Mouse (Mus musculus): ENCODE data around the gene Ifnb1. TPM values are rescaled to one million over a fixed set of nuclear protein-coding genes. Genes with fewer than 3 reads are reported as not detected.
A peak's percentile ranks its signal among the peaks of the same experiment; 100 is the strongest.

The Ifnb1 gene
- polyA plus RNA-seq, 1 experiment from 2014 or later: not detected

GRCm38 (mm10) chr4:88478177-88478808 lies 44.3 kb downstream of the Ifnb1 start:
- H3K36me3 ChIP-seq (ENCODE audit: control insufficient read depth, insufficient read depth, low read length): no peaks in the 10 kb centered on the region
- H3K4me3 ChIP-seq (ENCODE audit: low read length): no peak overlapping the region
- no peak overlapping the region for H3K9ac ChIP-seq (ENCODE audit: low read depth, low read length)
- ATAC-seq: no peak
- no peak overlapping the region for H3K4me2 ChIP-seq (ENCODE audit: low read depth, low read length)
- no peaks in the 10 kb centered on the region for H3K27me3 ChIP-seq (replicated peaks; ENCODE audit: control insufficient read depth, insufficient read depth, low read length)
- 64% methylated on average over 4 of the region's 4 CpGs for WGBS
- H3K27ac ChIP-seq (ENCODE audit: low read length): no peak overlapping the region; the same call in 1 of the 2 replicates
- peaks cover 4% of the 10 kb centered on the region; the same call in 1 of the 2 replicates for H3K4me1 ChIP-seq (ENCODE audit: control insufficient read depth, insufficient read depth, low read length)
- no peaks in the 10 kb centered on the region for H3K9me3 ChIP-seq (ENCODE audit: control insufficient read depth, low read length)

GRCm38 (mm10) chr4:88476511-88477210 lies 45.9 kb downstream of the Ifnb1 start:
- ATAC-seq: peak; percentile 64
- no peaks in the 10 kb centered on the region for H3K36me3 ChIP-seq (ENCODE audit: control insufficient read depth, insufficient read depth, low read length)
- H3K4me2 ChIP-seq (ENCODE audit: low read depth, low read length): no peak overlapping the region
- H3K4me3 ChIP-seq (ENCODE audit: low read length): no peak overlapping the region
- H3K9ac ChIP-seq (ENCODE audit: low read depth, low read length): no peak overlapping the region
- no peaks in the 10 kb centered on the region for H3K27me3 ChIP-seq (replicated peaks; ENCODE audit: control insufficient read depth, insufficient read depth, low read length)
- H3K4me1 ChIP-seq (ENCODE audit: control insufficient read depth, insufficient read depth, low read length): peaks cover 6% of the 10 kb centered on the region; the same call in 1 of the 2 replicates
- WGBS: 45% methylated on average over 4 of the region's 4 CpGs
- H3K27ac ChIP-seq (ENCODE audit: low read length): peak overlapping the region; percentile 55
- H3K9me3 ChIP-seq (ENCODE audit: control insufficient read depth, low read length): no peaks in the 10 kb centered on the region

- no peak overlapping the region for H3K4me2 ChIP-seq (ENCODE audit: low read depth, low read length)
- 90% methylated on average over 3 of the region's 3 CpGs for WGBS
Observed at GRCm38 (mm10) chr4:88476084-88476483, 46.5 kb downstream of the Ifnb1 start.

More at GRCm38 (mm10) chr4:88476084-88476483, 46.5 kb downstream of the Ifnb1 start:
- Histone ChIP-seq H3K36me3 (ENCODE audit: control insufficient read depth, insufficient read depth, low read length) (no peaks in the 10 kb centered on the region), H3K4me1 (ENCODE audit: control insufficient read depth, insufficient read depth, low read length) (peaks cover 6% of the 10 kb centered on the region; the same call in 1 of the 2 replicates), H3K9ac (ENCODE audit: low read depth, low read length) (no peak overlapping the region), H3K4me3 (ENCODE audit: low read length) (no peak overlapping the region), H3K27me3 (replicated peaks; ENCODE audit: control insufficient read depth, insufficient read depth, low read length) (no peaks in the 10 kb centered on the region), H3K27ac (ENCODE audit: low read length) (peak overlapping the region; percentile 55), H3K9me3 (ENCODE audit: control insufficient read depth, low read length) (no peaks in the 10 kb centered on the region)
- no peak for ATAC-seq

Other genes starting within 250 kb of the Ifnb1 start
- gene Hacd4, start 83.8 kb downstream of the Ifnb1 start, polyA plus RNA-seq (2015; fragmentation: Nextera tagmentation; extraction: Ambion mirVana): 10.8 and 12.1 TPM in 2 replicates
- not detected in 2 replicates for gene Ifna15, start 35.5 kb upstream of the Ifnb1 start, polyA plus RNA-seq (2015; fragmentation: Nextera tagmentation; extraction: Ambion mirVana)
- not detected in 2 replicates for gene Ifna14, start 49.0 kb upstream of the Ifnb1 start, polyA plus RNA-seq (2015; fragmentation: Nextera tagmentation; extraction: Ambion mirVana)
- not detected in 2 replicates for gene Ifna9, start 69.6 kb upstream of the Ifnb1 start, polyA plus RNA-seq (2015; fragmentation: Nextera tagmentation; extraction: Ambion mirVana)
- not detected in 2 replicates for gene Ifna12, start 80.6 kb upstream of the Ifnb1 start, polyA plus RNA-seq (2015; fragmentation: Nextera tagmentation; extraction: Ambion mirVana)
- gene C87499, start 111.6 kb upstream of the Ifnb1 start, polyA plus RNA-seq (2015; fragmentation: Nextera tagmentation; extraction: Ambion mirVana): not detected in 2 replicates
- not detected in 2 replicates for gene Ifna13, start 121.7 kb upstream of the Ifnb1 start, polyA plus RNA-seq (2015; fragmentation: Nextera tagmentation; extraction: Ambion mirVana)
- gene Ifna16, start 154.2 kb upstream of the Ifnb1 start, polyA plus RNA-seq (2015; fragmentation: Nextera tagmentation; extraction: Ambion mirVana): not detected in 2 replicates
- not detected in 2 replicates for gene Ifna2, start 161.1 kb upstream of the Ifnb1 start, polyA plus RNA-seq (2015; fragmentation: Nextera tagmentation; extraction: Ambion mirVana)
- not detected in 2 replicates for gene Ifnab, start 168.6 kb upstream of the Ifnb1 start, polyA plus RNA-seq (2015; fragmentation: Nextera tagmentation; extraction: Ambion mirVana)
- 0.62 and 1.4 TPM in 2 replicates for gene Gm26566, start 199.0 kb upstream of the Ifnb1 start, polyA plus RNA-seq (2015; fragmentation: Nextera tagmentation; extraction: Ambion mirVana)
- gene Klhl9, start 199.7 kb upstream of the Ifnb1 start, polyA plus RNA-seq (2015; fragmentation: Nextera tagmentation; extraction: Ambion mirVana): 63.4 and 69.9 TPM in 2 replicates
- not detected in 2 replicates for gene Gm13271, start 232.1 kb upstream of the Ifnb1 start, polyA plus RNA-seq (2015; fragmentation: Nextera tagmentation; extraction: Ambion mirVana)
- 0.21 TPM in 1 of 2 replicates, not detected in the other for gene Gm13283, start 237.3 kb upstream of the Ifnb1 start, polyA plus RNA-seq (2015; fragmentation: Nextera tagmentation; extraction: Ambion mirVana)